Mouse (Mus musculus): ENCODE data around the gene Spns1. TPM values are rescaled to one million over a fixed set of nuclear protein-coding genes. Genes with fewer than 3 reads are reported as not detected.
"Not testable (repeated sequence)": the region's sequence is repeated elsewhere in the genome, so short reads cannot be mapped to it uniquely, and the experiment has no call there.

Spns1 gene
- polyA plus RNA-seq, 1 experiment from 2014 or later: 66.8 TPM

- no peak for DNase-seq (ENCODE audit: low spot score)
- Histone ChIP-seq H3K36me3 (no peaks in the 10 kb centered on the region), H3K9me3 (no peaks in the 10 kb centered on the region), H3K27ac (peak overlapping the region; percentile 53; the same call in 1 of the 2 replicates), H3K27me3 (ENCODE audit: insufficient read depth, poor library complexity, severe bottlenecking) (no peaks in the 10 kb centered on the region), H3K4me1 (replicated peaks) (peaks cover 15% of the 10 kb centered on the region), H3K4me3 (peak overlapping the region; percentile 94)
- WGBS: 55% methylated on average over 6 of the region's 6 CpGs
Observed at GRCm38 (mm10) chr7:126397221-126397620, 20.0 kb upstream of the Spns1 start.

GRCm38 (mm10) chr7:126396298-126397119 is 19.3 kb upstream of the Spns1 start, which contains the start of gene Nfatc2ip:
TSS of gene Nfatc2ip (minus strand) at chr7:126396737.
- peak; percentile 94 for DNase-seq (ENCODE audit: low spot score)
- Histone ChIP-seq H3K4me3 (peak within 1 kb of the TSS; percentile 94), H3K27ac (peak within 1 kb of the TSS; percentile 78), H3K36me3 (peaks cover 4% of the 10 kb centered on the region), H3K27me3 (ENCODE audit: insufficient read depth, poor library complexity, severe bottlenecking) (no peaks in the 10 kb centered on the region), H3K4me1 (replicated peaks) (peaks cover 15% of the 10 kb centered on the region), H3K9me3 (no peaks in the 10 kb centered on the region)
- under 1% methylated on average over 59 of the region's 59 CpGs for WGBS

GRCm38 (mm10) chr7:126392086-126392884 is 15.0 kb upstream of the Spns1 start:
- H3K36me3 ChIP-seq: peaks cover 45% of the 10 kb centered on the region
- WGBS: 91% methylated on average over 7 of the region's 7 CpGs

GRCm38 (mm10) chr7:126388185-126388584 is 10.9 kb upstream of the Spns1 start:
- DNase-seq (ENCODE audit: low spot score): no peak
- H3K27ac ChIP-seq: no peak overlapping the region
- WGBS: 96% methylated on average over 1 of the region's 1 CpGs
- peaks cover 78% of the 10 kb centered on the region for H3K36me3 ChIP-seq
- H3K27me3 ChIP-seq (ENCODE audit: insufficient read depth, poor library complexity, severe bottlenecking): no peaks in the 10 kb centered on the region
- no peaks in the 10 kb centered on the region for H3K4me1 ChIP-seq (replicated peaks)
- H3K4me3 ChIP-seq: no peak overlapping the region
- no peaks in the 10 kb centered on the region for H3K9me3 ChIP-seq

More at GRCm38 (mm10) chr7:126392086-126392884, 15.0 kb upstream of the Spns1 start:
- not testable (repeated sequence) for H3K9me3 ChIP-seq; H3K27ac ChIP-seq; H3K4me3 ChIP-seq; DNase-seq (ENCODE audit: low spot score); H3K27me3 ChIP-seq (ENCODE audit: insufficient read depth, poor library complexity, severe bottlenecking)
- peaks cover 14% of the 10 kb centered on the region for H3K4me1 ChIP-seq (replicated peaks)

GRCm38 (mm10) chr7:126383565-126383964 is 6.3 kb upstream of the Spns1 start:
- 89% methylated on average over 5 of the region's 5 CpGs for WGBS
- no peak for DNase-seq (ENCODE audit: low spot score)
- H3K9me3 ChIP-seq: no peaks in the 10 kb centered on the region
- no peaks in the 10 kb centered on the region for H3K27me3 ChIP-seq (ENCODE audit: insufficient read depth, poor library complexity, severe bottlenecking)
- H3K4me1 ChIP-seq (replicated peaks): no peaks in the 10 kb centered on the region
- no peak overlapping the region for H3K4me3 ChIP-seq
- H3K36me3 ChIP-seq: peaks cover 46% of the 10 kb centered on the region
- no peak overlapping the region for H3K27ac ChIP-seq

GRCm38 (mm10) chr7:126376903-126377277 is 360 bp downstream of the Spns1 start:
- WGBS: 1% methylated on average over 27 of the region's 27 CpGs
- H3K27ac ChIP-seq: peak overlapping the region; percentile 89
- H3K27me3 ChIP-seq (ENCODE audit: insufficient read depth, poor library complexity, severe bottlenecking): no peaks in the 10 kb centered on the region
- H3K4me3 ChIP-seq: peak overlapping the region; percentile 92
- DNase-seq (ENCODE audit: low spot score): no peak
- H3K36me3 ChIP-seq: peaks cover 33% of the 10 kb centered on the region
- H3K9me3 ChIP-seq: no peaks in the 10 kb centered on the region
- H3K4me1 ChIP-seq (replicated peaks): peaks cover 32% of the 10 kb centered on the region

- H3K9me3 ChIP-seq: no peaks in the 10 kb centered on the region
- peaks cover 32% of the 10 kb centered on the region for H3K4me1 ChIP-seq (replicated peaks)
- 83% methylated on average over 5 of the region's 5 CpGs for WGBS
- no peak overlapping the region for H3K4me3 ChIP-seq
- peaks cover 51% of the 10 kb centered on the region for H3K36me3 ChIP-seq
- DNase-seq (ENCODE audit: low spot score): no peak
- no peak overlapping the region for H3K27ac ChIP-seq
- H3K27me3 ChIP-seq (ENCODE audit: insufficient read depth, poor library complexity, severe bottlenecking): no peaks in the 10 kb centered on the region
Observed at GRCm38 (mm10) chr7:126375012-126375411, 2.2 kb downstream of the Spns1 start.

GRCm38 (mm10) chr7:126374526-126374925 is 2.7 kb downstream of the Spns1 start:
- H3K36me3 ChIP-seq: peaks cover 56% of the 10 kb centered on the region
- no peaks in the 10 kb centered on the region for H3K9me3 ChIP-seq
- H3K4me1 ChIP-seq (replicated peaks): peaks cover 32% of the 10 kb centered on the region
- no peak for DNase-seq (ENCODE audit: low spot score)
- 86% methylated on average over 6 of the region's 6 CpGs for WGBS
- H3K4me3 ChIP-seq: no peak overlapping the region
- H3K27me3 ChIP-seq (ENCODE audit: insufficient read depth, poor library complexity, severe bottlenecking): no peaks in the 10 kb centered on the region
- no peak overlapping the region for H3K27ac ChIP-seq

- Histone ChIP-seq H3K27ac (no peak overlapping the region), H3K4me3 (no peak overlapping the region), H3K27me3 (ENCODE audit: insufficient read depth, poor library complexity, severe bottlenecking) (no peaks in the 10 kb centered on the region), H3K9me3 (no peaks in the 10 kb centered on the region), H3K4me1 (replicated peaks) (peaks cover 28% of the 10 kb centered on the region), H3K36me3 (peaks cover 70% of the 10 kb centered on the region)
- 90% methylated on average over 9 of the region's 9 CpGs for WGBS
- DNase-seq (ENCODE audit: low spot score): no peak
Observed at GRCm38 (mm10) chr7:126373007-126373406, 4.2 kb downstream of the Spns1 start.

GRCm38 (mm10) chr7:126369393-126369792 is 7.9 kb downstream of the Spns1 start, which contains the start of gene Lat:
TSS of gene Lat (minus strand) at chr7:126369570.
- H3K4me3 ChIP-seq: no peak within 1 kb of the TSS; the same call in 1 of the 2 replicates
- H3K4me1 ChIP-seq (replicated peaks): no peaks in the 10 kb centered on the region
- 76% methylated on average over 13 of the region's 13 CpGs for WGBS
- no peaks in the 10 kb centered on the region for H3K9me3 ChIP-seq
- no peaks in the 10 kb centered on the region for H3K27me3 ChIP-seq (ENCODE audit: insufficient read depth, poor library complexity, severe bottlenecking)
- H3K27ac ChIP-seq: no peak within 1 kb of the TSS
- peaks cover 70% of the 10 kb centered on the region for H3K36me3 ChIP-seq
- DNase-seq (ENCODE audit: low spot score): no peak

- no peak for DNase-seq (ENCODE audit: low spot score)
- H3K9me3 ChIP-seq: no peaks in the 10 kb centered on the region
- H3K4me1 ChIP-seq (replicated peaks): no peaks in the 10 kb centered on the region
- H3K36me3 ChIP-seq: peaks cover 70% of the 10 kb centered on the region
- no peak overlapping the region for H3K27ac ChIP-seq
- no peak overlapping the region for H3K4me3 ChIP-seq
- 86% methylated on average over 8 of the region's 8 CpGs for WGBS
- no peaks in the 10 kb centered on the region for H3K27me3 ChIP-seq (ENCODE audit: insufficient read depth, poor library complexity, severe bottlenecking)
Observed at GRCm38 (mm10) chr7:126368367-126368766, 8.9 kb downstream of the Spns1 start.

GRCm38 (mm10) chr7:126367636-126368035 is 9.6 kb downstream of the Spns1 start:
- no peaks in the 10 kb centered on the region for H3K27me3 ChIP-seq (ENCODE audit: insufficient read depth, poor library complexity, severe bottlenecking)
- DNase-seq (ENCODE audit: low spot score): no peak
- H3K4me1 ChIP-seq (replicated peaks): no peaks in the 10 kb centered on the region
- 87% methylated on average over 10 of the region's 10 CpGs for WGBS
- peaks cover 63% of the 10 kb centered on the region for H3K36me3 ChIP-seq
- H3K9me3 ChIP-seq: no peaks in the 10 kb centered on the region
- no peak overlapping the region for H3K4me3 ChIP-seq
- H3K27ac ChIP-seq: no peak overlapping the region

GRCm38 (mm10) chr7:126363038-126363437 is 14.2 kb downstream of the Spns1 start:
- no peak for DNase-seq (ENCODE audit: low spot score)
- Histone ChIP-seq H3K36me3 (peaks cover 18% of the 10 kb centered on the region), H3K27me3 (ENCODE audit: insufficient read depth, poor library complexity, severe bottlenecking) (no peaks in the 10 kb centered on the region), H3K9me3 (no peaks in the 10 kb centered on the region), H3K27ac (no peak overlapping the region), H3K4me1 (replicated peaks) (no peaks in the 10 kb centered on the region), H3K4me3 (no peak overlapping the region)
- 83% methylated on average over 6 of the region's 6 CpGs for WGBS
